Mouse (Mus musculus) heart, adult 2 months (tissue): ENCODE measurements around the gene Pitx3. TPM values are rescaled to one million over a fixed set of nuclear protein-coding genes. Genes with fewer than 3 reads are reported as not detected.
"Not testable (repeated sequence)": the region's sequence is repeated elsewhere in the genome, so short reads cannot be mapped to it uniquely, and the experiment has no call there.

Experiments used
- DNase-seq, 2 experiments: peaks; one replicate each; pipeline ENCODE4 v3.0.0; 2021
- H3K27ac ChIP-seq: fragments of 200-600 bp; 2 replicates; pipeline ENCODE4 v1.8.1; 2022
- H3K27me3 ChIP-seq: fragments of 200-500 bp; 2 replicates; pipeline ENCODE4 v1.6.1; 2012; ENCODE audit warnings: mild to moderate bottlenecking, low read length, inconsistent platforms, mixed read lengths; ENCODE audit not compliant: control insufficient read depth, insufficient read depth
- H3K36me3 ChIP-seq: fragments of 200-500 bp; 2 replicates; pipeline ENCODE4 v1.6.1; 2012; ENCODE audit warnings: low read length, inconsistent platforms; ENCODE audit not compliant: control insufficient read depth, insufficient read depth
- H3K4me1 ChIP-seq: fragments of 200-500 bp; 2 replicates; pipeline ENCODE4 v1.6.1; 2011; ENCODE audit warnings: low read length; ENCODE audit not compliant: control insufficient read depth, insufficient read depth
- H3K4me3 ChIP-seq: fragments of 200-600 bp; 2 replicates; pipeline ENCODE4 v1.8.1; 2022
- H3K79me2 ChIP-seq: fragments of 200-500 bp; replicated peaks from 2 replicates; pipeline ENCODE4 v1.6.1; 2012; ENCODE audit warnings: mild to moderate bottlenecking, inconsistent platforms, low read length, moderate library complexity, mixed read lengths; ENCODE audit not compliant: control insufficient read depth, insufficient read depth
- H3K9ac ChIP-seq: fragments of 200-500 bp; 2 replicates; pipeline ENCODE4 v1.6.1; 2012; ENCODE audit warnings: low read depth, mild to moderate bottlenecking, control low read depth, inconsistent platforms, low read length, mixed read lengths
- CTCF ChIP-seq: fragments of 200-600 bp; IDR thresholded peaks from 2 replicates; pipeline ENCODE4 v1.8.1; 2022; ENCODE audit warnings: antibody characterized with exemption, mild to moderate bottlenecking, moderate library complexity
- EP300 ChIP-seq: fragments of 200-500 bp; IDR thresholded peaks from 2 replicates; pipeline ENCODE4 v1.6.1; 2011; ENCODE audit warnings: low read depth, low read length, control low read depth; ENCODE audit not compliant: insufficient read depth
- POLR2A ChIP-seq: fragments of 200-500 bp; IDR thresholded peaks from 2 replicates; pipeline ENCODE4 v1.6.1; 2011; ENCODE audit warnings: mild to moderate bottlenecking, low read depth, low read length, control low read depth; ENCODE audit not compliant: insufficient read depth
- WGBS: fragments of 180-500 bp; shearing (Covaris S2); methylation state at CpG from one replicate; pipeline ENCODE4 v1.1.7; 2018; 5-methylcytosine and 5-hydroxymethylcytosine counted together
- intact Hi-C: fragments of 180-260 bp; cut with DNase I; formaldehyde crosslinking; loops from one replicate; pipeline ENCODE4 v1.15.1; 2025
- polyA plus RNA-seq: library from polyadenylated mRNA; depleted of rRNA; stranded (reverse); fragments of >200 nt; gene quantifications from 2 replicates; pipeline ENCODE4 v1.2.3, GENCODE M21; 2012
- total RNA-seq, 2 experiments: library from RNA; stranded (reverse); gene quantifications; 2 replicates each; pipeline ENCODE4 v1.2.3; 2021

Pitx3 gene
- total and polyA plus RNA-seq, 3 experiments: 0.39 to 1.8 (median 1.2) TPM

- no peak overlapping the region for H3K27ac ChIP-seq
- intact Hi-C loops: no loop called here
- H3K79me2 ChIP-seq: no peaks in the 10 kb centered on the region; the same call in 1 of the 2 replicates
- H3K4me3 ChIP-seq: no peak overlapping the region
- H3K4me1 ChIP-seq: no peaks in the 10 kb centered on the region
- H3K27me3 ChIP-seq: no peaks in the 10 kb centered on the region
- no peak for DNase-seq
- H3K9ac ChIP-seq: no peak overlapping the region
- H3K36me3 ChIP-seq: no peaks in the 10 kb centered on the region; the same call in none of the 2 replicates
- TF ChIP-seq POLR2A (no peak), EP300 (no peak), CTCF (no peak)
These were observed 27.0 kb upstream of the Pitx3 start for GRCm38 (mm10) chr19:46175173-46175572.

GRCm38 (mm10) chr19:46172541-46172940 lies 24.4 kb upstream of the Pitx3 start:
- intact Hi-C loops: no loop called here
- 64% methylated on average over 5 of the region's 5 CpGs for WGBS
- Histone ChIP-seq H3K27me3 (no peaks in the 10 kb centered on the region), H3K4me3 (no peak overlapping the region), H3K9ac (no peak overlapping the region), H3K4me1 (no peaks in the 10 kb centered on the region), H3K27ac (no peak overlapping the region), H3K79me2 (no peaks in the 10 kb centered on the region; the same call in 1 of the 2 replicates), H3K36me3 (no peaks in the 10 kb centered on the region; the same call in 1 of the 2 replicates)
- TF ChIP-seq CTCF: no peak
- no peak for TF ChIP-seq POLR2A
- no peak for TF ChIP-seq EP300
- DNase-seq: no peak

- H3K9ac ChIP-seq: no peak overlapping the region
- H3K27ac ChIP-seq: no peak overlapping the region
- 64% methylated on average over 1 of the region's 1 CpGs for WGBS
- intact Hi-C loops: no loop called here
- H3K4me1 ChIP-seq: no peaks in the 10 kb centered on the region
- TF ChIP-seq CTCF: no peak
- TF ChIP-seq POLR2A: no peak
- no peak for TF ChIP-seq EP300
- no peak for DNase-seq
- no peaks in the 10 kb centered on the region; the same call in none of the 2 replicates for H3K36me3 ChIP-seq
- H3K27me3 ChIP-seq: no peaks in the 10 kb centered on the region
- no peak overlapping the region for H3K4me3 ChIP-seq
- no peaks in the 10 kb centered on the region for H3K79me2 ChIP-seq
These were observed 21.8 kb upstream of the Pitx3 start for GRCm38 (mm10) chr19:46169913-46170312.

- TF ChIP-seq EP300: no peak
These were observed 21.3 kb upstream of the Pitx3 start for GRCm38 (mm10) chr19:46169396-46169795.

GRCm38 (mm10) chr19:46167169-46167568 lies 19.0 kb upstream of the Pitx3 start:
- H3K27me3 ChIP-seq, H3K4me1 ChIP-seq, H3K79me2 ChIP-seq, DNase-seq, intact Hi-C loops, H3K36me3 ChIP-seq, H3K4me3 ChIP-seq, H3K9ac ChIP-seq, H3K27ac ChIP-seq: not testable (repeated sequence)
- WGBS: 63% methylated on average over 2 of the region's 2 CpGs

More at GRCm38 (mm10) chr19:46169396-46169795, 21.3 kb upstream of the Pitx3 start:
- Histone ChIP-seq H3K9ac (no peak overlapping the region), H3K27ac (no peak overlapping the region), H3K4me3 (no peak overlapping the region), H3K36me3 (no peaks in the 10 kb centered on the region; the same call in none of the 2 replicates), H3K4me1 (no peaks in the 10 kb centered on the region), H3K79me2 (no peaks in the 10 kb centered on the region), H3K27me3 (no peaks in the 10 kb centered on the region)
- DNase-seq: no peak
- WGBS: 94% methylated on average over 3 of the region's 3 CpGs
- intact Hi-C loops: no loop called here

GRCm38 (mm10) chr19:46165950-46166349 lies 17.8 kb upstream of the Pitx3 start:
- no peak for TF ChIP-seq POLR2A
- no peak for TF ChIP-seq EP300
- TF ChIP-seq CTCF: no peak
- Histone ChIP-seq H3K4me3 (no peak overlapping the region), H3K36me3 (no peaks in the 10 kb centered on the region; the same call in 1 of the 2 replicates), H3K27me3 (no peaks in the 10 kb centered on the region), H3K4me1 (no peaks in the 10 kb centered on the region; the same call in 1 of the 2 replicates), H3K27ac (no peak overlapping the region), H3K79me2 (peaks cover 2% of the 10 kb centered on the region), H3K9ac (no peak overlapping the region)
- 90% methylated on average over 3 of the region's 3 CpGs for WGBS
- intact Hi-C loops: no loop called here
- DNase-seq: no peak
